Mouse (Mus musculus): ENCODE results near the gene Il23a. TPM values are rescaled to one million over a fixed set of nuclear protein-coding genes. Genes with fewer than 3 reads are reported as not detected.

The Il23a gene
- polyA plus RNA-seq, 1 experiment from 2014 or later = 0.28 TPM

Other genes starting within 250 kb of the Il23a start
- gene Ptges3, start 239.8 kb downstream of the Il23a start, polyA plus RNA-seq (2014; fragmentation: Nextera tagmentation; extraction: Ambion mirVana) = 393 and 410 TPM in 2 replicates
- 2,242 and 2,471 TPM in 2 replicates for gene Atp5b, start 215.5 kb downstream of the Il23a start, polyA plus RNA-seq (2014; fragmentation: Nextera tagmentation; extraction: Ambion mirVana)
- gene Baz2a, start 207.2 kb downstream of the Il23a start, polyA plus RNA-seq (2014; fragmentation: Nextera tagmentation; extraction: Ambion mirVana) = 17.7 and 19.0 TPM in 2 replicates
- gene Rbms2, start 118.5 kb downstream of the Il23a start, polyA plus RNA-seq (2014; fragmentation: Nextera tagmentation; extraction: Ambion mirVana) = 7.7 and 8.2 TPM in 2 replicates
- 1.7 and 1.9 TPM in 2 replicates for gene Gls2, start 104.3 kb downstream of the Il23a start, polyA plus RNA-seq (2014; fragmentation: Nextera tagmentation; extraction: Ambion mirVana)
- gene Spryd4, start 86.9 kb downstream of the Il23a start, polyA plus RNA-seq (2014; fragmentation: Nextera tagmentation; extraction: Ambion mirVana) = 22.4 and 23.2 TPM in 2 replicates
- gene Mip, start 72.9 kb downstream of the Il23a start, polyA plus RNA-seq (2014; fragmentation: Nextera tagmentation; extraction: Ambion mirVana) = 0.21 TPM in 1 of 2 replicates, not detected in the other
- gene Timeless, start 66.7 kb downstream of the Il23a start, polyA plus RNA-seq (2014; fragmentation: Nextera tagmentation; extraction: Ambion mirVana) = 15.4 and 16.7 TPM in 2 replicates
- gene Apon, start 44.7 kb downstream of the Il23a start, polyA plus RNA-seq (2014; fragmentation: Nextera tagmentation; extraction: Ambion mirVana) = 0.19 TPM in 1 of 2 replicates, not detected in the other
- gene Apof, start 30.1 kb downstream of the Il23a start, polyA plus RNA-seq (2014; fragmentation: Nextera tagmentation; extraction: Ambion mirVana) = not detected in 2 replicates
- gene Stat2, start 28.2 kb downstream of the Il23a start, polyA plus RNA-seq (2014; fragmentation: Nextera tagmentation; extraction: Ambion mirVana) = 20.4 and 20.5 TPM in 2 replicates
- 17.7 and 19.2 TPM in 2 replicates for gene Pan2, start 4.6 kb upstream of the Il23a start, polyA plus RNA-seq (2014; fragmentation: Nextera tagmentation; extraction: Ambion mirVana)
- 187 and 215 TPM in 2 replicates for gene Cnpy2, start 23.7 kb upstream of the Il23a start, polyA plus RNA-seq (2014; fragmentation: Nextera tagmentation; extraction: Ambion mirVana)
- 271 and 304 TPM in 2 replicates for gene Cs, start 39.0 kb upstream of the Il23a start, polyA plus RNA-seq (2014; fragmentation: Nextera tagmentation; extraction: Ambion mirVana)
- gene Coq10a, start 70.2 kb upstream of the Il23a start, polyA plus RNA-seq (2014; fragmentation: Nextera tagmentation; extraction: Ambion mirVana) = 50.8 and 54.2 TPM in 2 replicates
- 13.0 and 15.4 TPM in 2 replicates for gene Ankrd52, start 78.4 kb upstream of the Il23a start, polyA plus RNA-seq (2014; fragmentation: Nextera tagmentation; extraction: Ambion mirVana)
- gene Slc39a5, start 102.5 kb upstream of the Il23a start, polyA plus RNA-seq (2014; fragmentation: Nextera tagmentation; extraction: Ambion mirVana) = 0.22 TPM in 1 of 2 replicates, not detected in the other
- gene Nabp2, start 112.7 kb upstream of the Il23a start, polyA plus RNA-seq (2014; fragmentation: Nextera tagmentation; extraction: Ambion mirVana) = 134 and 140 TPM in 2 replicates
- gene Rnf41, start 112.9 kb upstream of the Il23a start, polyA plus RNA-seq (2014; fragmentation: Nextera tagmentation; extraction: Ambion mirVana) = 70.9 and 83.7 TPM in 2 replicates
- 184 and 191 TPM in 2 replicates for gene Smarcc2, start 160.5 kb upstream of the Il23a start, polyA plus RNA-seq (2014; fragmentation: Nextera tagmentation; extraction: Ambion mirVana)
- 825 and 884 TPM in 2 replicates for gene Myl6, start 195.4 kb upstream of the Il23a start, polyA plus RNA-seq (2014; fragmentation: Nextera tagmentation; extraction: Ambion mirVana)
- gene Myl6b, start 199.9 kb upstream of the Il23a start, polyA plus RNA-seq (2014; fragmentation: Nextera tagmentation; extraction: Ambion mirVana) = 5.8 and 6.1 TPM in 2 replicates
- 13.7 and 14.5 TPM in 2 replicates for gene Esyt1, start 227.1 kb upstream of the Il23a start, polyA plus RNA-seq (2014; fragmentation: Nextera tagmentation; extraction: Ambion mirVana)
- 14.5 and 16.3 TPM in 2 replicates for gene Zc3h10, start 249.0 kb upstream of the Il23a start, polyA plus RNA-seq (2014; fragmentation: Nextera tagmentation; extraction: Ambion mirVana)